Mouse (Mus musculus): ENCODE results near the gene Pias4.
A peak's percentile ranks its signal among the peaks of the same experiment; 100 is the strongest.

GRCm38 (mm10) chr10:81190912-81191321, 23.2 kb upstream of the Pias4 start:
- TF ChIP-seq CTCF (IDR thresholded peaks at IDR 0.05; ENCODE audit: low read depth, low read length) (peak; percentile 57), POLR2A (IDR thresholded peaks at IDR 0.05; ENCODE audit: insufficient read depth, low read length) (no peak), EP300 (IDR thresholded peaks at IDR 0.05; ENCODE audit: insufficient read depth, low read depth, low read length) (no peak)
